In the genomic region with DNA sequence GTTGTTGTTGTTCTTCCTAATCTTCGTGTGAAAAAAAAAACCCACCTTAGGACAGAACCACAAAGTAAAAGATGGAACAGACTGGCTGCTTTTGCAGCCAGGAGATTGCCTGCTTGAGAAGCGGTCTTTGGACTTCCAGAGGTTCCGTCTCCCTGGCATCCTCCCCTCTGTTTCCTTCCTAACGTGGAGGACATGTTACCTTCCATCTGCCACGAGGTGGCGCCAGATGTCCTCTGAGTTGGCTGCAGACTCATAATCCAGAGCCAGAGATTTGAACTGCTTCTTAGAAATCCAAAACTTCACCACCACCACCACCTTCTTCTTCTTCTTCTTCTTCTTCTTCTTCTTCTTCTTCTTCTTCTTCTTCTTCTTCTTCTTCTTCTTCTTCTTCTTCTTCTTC, we compare ENCODE assay signal across 8 mouse cellular contexts. TPM values are rescaled to one million over a fixed set of nuclear protein-coding genes. Genes with fewer than 3 reads are reported as not detected.
DNase-seq lines count a peak whose midpoint lies in the region; ATAC-seq and TF ChIP-seq lines count a peak whose summit lies in the region.

No protein-coding gene starts in this region.

- peaks cover 43% of the 10 kb centered on the region for H3K4me1 ChIP-seq in limb, embryonic 10.5 days
- no peaks in the 10 kb centered on the region for H3K4me1 ChIP-seq in testis, adult 2 months (ENCODE audit: control insufficient read depth, insufficient read depth, low read length)

- peak; percentile 74; the same call in 1 of the 2 replicates for TF ChIP-seq CTCF in testis, adult 2 months (IDR thresholded peaks at IDR 0.05; ENCODE audit: control insufficient read depth, insufficient read depth, insufficient replicate concordance, low read depth, low read length)

- no peak for TF ChIP-seq POLR2A in testis, adult 2 months (IDR thresholded peaks at IDR 0.05; ENCODE audit: control insufficient read depth, low read depth, low read length)

- H3K27ac ChIP-seq in limb, embryonic 10.5 days, result no peak overlapping the region
- H3K27ac ChIP-seq in testis, adult 2 months (ENCODE audit: control insufficient read depth, insufficient read depth, low read depth, low read length), result no peak overlapping the region

- 5% methylated on average over 6 of the region's 6 CpGs for WGBS in limb, embryonic 10.5 days

- peaks cover 42% of the 10 kb centered on the region for H3K36me3 ChIP-seq in limb, embryonic 10.5 days
- H3K36me3 ChIP-seq in testis, adult 2 months (ENCODE audit: control insufficient read depth, insufficient read depth, low read length), result no peaks in the 10 kb centered on the region

- H3K27me3 ChIP-seq in limb, embryonic 10.5 days (ENCODE audit: low read depth, poor library complexity, severe bottlenecking), result no peaks in the 10 kb centered on the region
- H3K27me3 ChIP-seq in testis, adult 2 months (ENCODE audit: control insufficient read depth, insufficient read depth, low read length), result no peaks in the 10 kb centered on the region

- DNase-seq in 3T3-L1 (ENCODE audit: low read depth, low spot score) (peak; percentile 89), R1 (ENCODE audit: low read depth, low spot score) (peak; percentile 91)
- DNase-seq in cerebellum, adult 9-10 months, result peak; percentile 83
- peak; percentile 63 to 70 for DNase-seq in gastrocnemius, adult 8-10 months (ENCODE audit: low spot score in 2 of 2)
- DNase-seq in limb, embryonic 10.5 days (ENCODE audit: low spot score), result peak; percentile 82
- DNase-seq in neural tube, embryonic 10.5 days (ENCODE audit: extremely low spot score, low spot score), result peak; percentile 76

- peak; percentile 75 for ATAC-seq in inflammation-experienced regulatory T-cells, adult 6 months

- H3K4me3 ChIP-seq in limb, embryonic 10.5 days, result no peak overlapping the region
- H3K4me3 ChIP-seq in testis, adult 2 months (ENCODE audit: control insufficient read depth, low read depth, low read length), result no peak overlapping the region

- H3K9me3 ChIP-seq in limb, embryonic 10.5 days (replicated peaks), result no peaks in the 10 kb centered on the region

RNA-seq across cellular contexts. Expression of gene Elk3, which starts 19.1 kb away (rescaled TPM):
- total RNA-seq in gastrocnemius, adult 8-10 months (2022), result 10 to 100 TPM in 1 of 4 experiments, 1 to 10 TPM in 3; 6.9 to 11.1 (median 8.1) TPM
- 10 to 100 TPM; 36.0 to 50.7 (median 38.6) TPM for polyA plus RNA-seq in inflammation-experienced regulatory T-cells, adult 6 months (2017; shearing (Covaris generic))
- polyA plus RNA-seq in limb, embryonic 10.5 days (2016; fragmentation: Nextera tagmentation; extraction: Ambion mirVana), result 34.0 and 36.0 TPM in 2 replicates
- 2.2 and 2.9 TPM in 2 replicates for polyA plus RNA-seq in testis, adult 2 months (2012; rRNA removed)
